Mouse (Mus musculus) midbrain, embryonic 15.5 days (tissue): ENCODE measurements around the gene Hmga2. TPM values are rescaled to one million over a fixed set of nuclear protein-coding genes. Genes with fewer than 3 reads are reported as not detected.

Experiments
- microRNA counts: library from miRNA; unstranded; fragments of <30 nt; microRNA quantifications from one replicate; lab custom pipeline; 2016
- microRNA-seq: library from miRNA; unstranded; fragments of <30 nt; microRNA quantifications from one replicate; pipeline ENCODE4, GENCODE M21; 2016
- polyA plus RNA-seq: library from polyadenylated mRNA; unstranded; fragments of >200 nt; fragmentation: Nextera tagmentation; extraction: Ambion mirVana; gene quantifications from 2 replicates; pipeline ENCODE4 v1.2.1, GENCODE M21; 2015

Hmga2 gene
- polyA plus RNA-seq, 1 experiment from 2014 or later = 1.1 TPM

MicroRNAs within 50 kb of the gene (microRNA counts, 519-probe panel; counts per million panel counts)
- microRNA mmu-miR-763 (lab: Ali Mortazavi, UCI) = not detected

Small RNA genes lying within 50 kb of the gene (microRNA-seq; reads per million reads assigned to microRNA genes)
- not detected for gene Mir763

Other genes starting within 250 kb of the Hmga2 start
- gene Llph, start 249.4 kb downstream of the Hmga2 start, polyA plus RNA-seq = 34.7 and 39.6 TPM in 2 replicates